Mouse (Mus musculus) megakaryocyte progenitor cell, adult 5-6 weeks (primary cell): ENCODE measurements around the gene Dnmt3a. TPM values are rescaled to one million over a fixed set of nuclear protein-coding genes. Genes with fewer than 3 reads are reported as not detected.

Experiments
- total RNA-seq, 2 experiments: library from RNA; stranded (forward) in 1 of 2; stranded (reverse) in 1 of 2; fragments of 157-497, 149-512 nt in 1 of 2; fragments of 200-1000 nt in 1 of 2; gene quantifications; 2 replicates each; pipeline versions ENCODE4 v1.2.3 to v1.2.4; 2015 to 2017

Dnmt3a gene
- total RNA-seq, 2 experiments from 2014 or later, result 19.4 to 20.4 TPM

Other genes with a start within 250 kb of the Dnmt3a start
- 12.4 and 16.1 TPM in 2 replicates for gene Dtnb, start 233.6 kb upstream of the Dnmt3a start, total RNA-seq (2015)
- gene Dtnb, start 233.6 kb upstream of the Dnmt3a start, total RNA-seq (2017), result 12.6 and 16.1 TPM in 2 replicates
- gene Pomc, start 148.9 kb downstream of the Dnmt3a start, total RNA-seq (2015), result 0.83 and 1.2 TPM in 2 replicates
- 0.44 and 2.2 TPM in 2 replicates for gene Pomc, start 148.9 kb downstream of the Dnmt3a start, total RNA-seq (2017)
- gene Efr3b, start 232.9 kb downstream of the Dnmt3a start, total RNA-seq (2015), result 0.24 and 0.30 TPM in 2 replicates
- 0.41 and 1.9 TPM in 2 replicates for gene Efr3b, start 232.9 kb downstream of the Dnmt3a start, total RNA-seq (2017)